Mouse (Mus musculus): ENCODE measurements around the gene Fbll1. TPM values are rescaled to one million over a fixed set of nuclear protein-coding genes. Genes with fewer than 3 reads are reported as not detected.
A peak's percentile ranks its signal among the peaks of the same experiment; 100 is the strongest.

The Fbll1 gene
- polyA plus RNA-seq, 1 experiment from 2014 or later, result not detected

DNA sequence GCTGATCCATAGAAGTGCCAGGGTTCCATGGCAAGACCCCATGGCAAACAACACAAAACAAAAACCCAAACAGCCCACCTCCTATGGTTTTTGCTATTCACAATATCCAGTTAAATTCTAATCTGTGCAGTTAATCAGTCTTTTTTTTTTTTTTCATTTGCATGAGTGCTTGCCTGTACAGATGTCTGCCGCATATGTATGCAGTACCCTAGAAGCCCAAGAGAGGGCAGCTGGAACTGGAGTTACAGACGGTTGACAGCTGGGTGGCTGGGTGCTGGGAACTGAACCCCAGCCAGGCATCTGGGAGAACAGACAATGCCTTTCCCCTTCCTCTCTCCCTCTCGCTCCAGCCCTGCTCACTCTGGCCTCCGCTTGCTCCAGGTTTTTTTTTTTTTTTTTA is 14.1 kb downstream of the Fbll1 start:
- in situ Hi-C loops (cut with MboI; ENCODE audit: low pct_unique_long_range_greater_than_20kb), result no loop called here
- CTCF ChIA-PET, result interaction anchor here (0.9 to 1.2 kb wide), 2 partner anchors 9 to 11 kb away, joined by 3 read pairs; no protein-coding TSS in a partner anchor
- no peaks in the 10 kb centered on the region for H3K27me3 ChIP-seq
- peak; percentile 19 for TF ChIP-seq CTCF (IDR thresholded peaks at IDR 0.05)
- DNase-seq (ENCODE audit: low read depth, low spot score) (no peak), ATAC-seq (no peak)
- POLR2A ChIA-PET, result interaction anchor here (0.6 to 0.7 kb wide), 2 partner anchors 198 to 315 kb away, joined by 5 to 6 read pairs; no protein-coding TSS in a partner anchor

DNA sequence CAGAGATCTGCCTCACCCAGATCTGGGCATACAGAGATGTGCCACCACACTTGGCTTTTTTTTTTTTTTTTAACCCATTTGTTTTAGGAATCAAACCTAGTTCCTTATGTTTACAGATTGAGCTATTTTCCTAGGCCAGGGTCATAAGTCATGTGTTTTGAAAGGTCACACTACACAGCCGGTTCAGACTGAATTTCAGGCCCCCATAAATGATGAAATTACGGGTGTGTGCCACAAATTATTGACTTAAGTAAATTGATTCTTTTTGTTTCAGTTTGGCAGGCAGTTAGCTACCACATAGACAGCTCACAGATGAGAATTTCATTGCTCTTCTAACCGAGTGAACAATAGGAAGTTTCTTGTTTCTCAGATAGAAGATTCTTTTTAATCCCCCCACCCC is 14.7 kb downstream of the Fbll1 start:
- ChIA-PET CTCF (interaction anchor here (1.2 kb wide), 1 partner anchor 9 kb away, joined by 3 read pairs; no protein-coding TSS in a partner anchor), POLR2A (interaction anchor here (0.6 to 0.7 kb wide), 3 partner anchors 16 to 314 kb away, joined by 3 to 6 read pairs (median 5); no protein-coding TSS in a partner anchor)
- in situ Hi-C loops (cut with MboI; ENCODE audit: low pct_unique_long_range_greater_than_20kb), result no loop called here
- no peak for TF ChIP-seq CTCF (IDR thresholded peaks at IDR 0.05)
- H3K27me3 ChIP-seq, result no peaks in the 10 kb centered on the region
- ATAC-seq (no peak), DNase-seq (ENCODE audit: low read depth, low spot score) (no peak)

DNA sequence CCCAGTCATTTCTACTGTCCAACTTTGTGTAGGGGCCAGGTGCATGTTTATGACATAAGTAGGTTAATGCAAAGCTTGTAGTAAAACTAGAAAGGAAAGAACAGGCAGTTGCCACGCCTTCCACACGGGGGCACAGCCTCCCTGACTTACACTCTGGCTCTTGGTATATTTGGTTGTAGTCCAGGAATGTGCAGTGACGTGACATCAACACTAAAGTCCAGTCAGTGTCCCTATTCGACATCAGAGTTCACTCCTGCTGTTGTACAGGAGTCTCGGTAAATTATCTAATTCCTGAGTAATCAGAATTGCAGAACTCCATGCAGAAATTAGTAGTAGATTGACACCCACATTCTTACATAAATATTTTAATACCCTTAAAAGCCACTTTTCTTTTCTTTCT is 15.6 kb downstream of the Fbll1 start:
- TF ChIP-seq CTCF (IDR thresholded peaks at IDR 0.05), result peak; percentile 49
- CTCF ChIA-PET, result no interaction called here
- DNase-seq (ENCODE audit: low read depth, low spot score) (no peak), ATAC-seq (no peak)
- in situ Hi-C loops (cut with MboI; ENCODE audit: low pct_unique_long_range_greater_than_20kb), result no loop called here
- POLR2A ChIA-PET, result no interaction called here
- H3K27me3 ChIP-seq, result no peaks in the 10 kb centered on the region

DNA sequence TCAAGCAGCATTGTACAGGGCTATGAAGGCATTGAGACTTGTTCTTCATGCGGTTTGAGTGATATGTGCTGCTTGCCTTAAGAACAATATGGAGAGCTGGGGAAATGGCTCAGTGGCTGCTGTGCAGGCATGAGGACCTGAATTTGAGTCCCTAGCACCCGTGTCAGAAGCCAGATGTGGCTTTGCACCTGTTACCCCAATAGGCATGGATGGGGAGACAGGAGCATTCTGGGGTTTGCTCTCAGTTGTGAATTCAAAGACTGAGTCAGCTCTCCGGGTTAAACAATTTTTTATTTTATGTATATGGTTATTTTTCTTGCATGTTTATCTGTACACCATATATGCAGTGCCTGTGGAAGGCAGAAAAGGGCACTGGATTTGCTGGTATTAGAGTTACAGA is 16.2 kb downstream of the Fbll1 start:
- ChIA-PET CTCF (no interaction called here), POLR2A (interaction anchor here (0.6 kb wide), 1 partner anchor 54 kb away, joined by 3 read pairs; no protein-coding TSS in a partner anchor)
- no peak for DNase-seq (ENCODE audit: low read depth, low spot score)
- in situ Hi-C loops (cut with MboI; ENCODE audit: low pct_unique_long_range_greater_than_20kb), result no loop called here
- TF ChIP-seq CTCF (IDR thresholded peaks at IDR 0.05), result no peak
- ATAC-seq, result no peak
- H3K27me3 ChIP-seq, result no peaks in the 10 kb centered on the region

- no peaks in the 10 kb centered on the region for H3K27me3 ChIP-seq
- in situ Hi-C loops (cut with MboI; ENCODE audit: low pct_unique_long_range_greater_than_20kb), result no loop called here
- ChIA-PET CTCF (no interaction called here), POLR2A (no interaction called here)
- no peak for TF ChIP-seq CTCF (IDR thresholded peaks at IDR 0.05)
- no peak for ATAC-seq
- no peak for DNase-seq (ENCODE audit: low read depth, low spot score)
Measured at GRCm38 (mm10) chr11:35780336-35780735, 18.3 kb downstream of the Fbll1 start.

DNA sequence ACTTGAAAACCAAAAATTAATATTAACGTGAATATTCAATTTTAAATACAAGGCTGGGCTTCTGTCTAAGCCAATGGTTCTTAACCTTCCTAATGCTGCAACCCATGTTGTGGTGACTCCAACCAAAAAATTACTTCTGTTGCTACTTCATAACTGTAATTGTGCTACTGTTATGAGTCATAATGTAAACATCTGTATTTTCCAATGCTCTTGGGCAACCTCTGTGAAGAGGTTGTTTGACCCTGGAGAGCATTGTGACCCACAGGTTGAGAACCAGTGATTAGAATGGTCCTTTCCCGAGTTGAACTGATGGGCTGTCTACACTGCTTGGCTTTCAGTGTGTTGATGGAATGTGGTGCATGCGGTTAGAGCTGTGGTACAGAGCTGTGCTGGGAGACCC is 22.2 kb downstream of the Fbll1 start:
- TF ChIP-seq CTCF (IDR thresholded peaks at IDR 0.05), result no peak
- H3K27me3 ChIP-seq, result no peaks in the 10 kb centered on the region
- DNase-seq (ENCODE audit: low read depth, low spot score), result no peak
- POLR2A ChIA-PET, result interaction anchor here (0.7 to 1.0 kb wide), 2 partner anchors 24 to 708 kb away, joined by 3 to 5 read pairs; no protein-coding TSS in a partner anchor
- CTCF ChIA-PET, result interaction anchor here (1.0 to 1.5 kb wide), 2 partner anchors 16 to 33 kb away, joined by 3 read pairs; no protein-coding TSS in a partner anchor
- no peak for ATAC-seq
- in situ Hi-C loops (cut with MboI; ENCODE audit: low pct_unique_long_range_greater_than_20kb), result no loop called here

DNA sequence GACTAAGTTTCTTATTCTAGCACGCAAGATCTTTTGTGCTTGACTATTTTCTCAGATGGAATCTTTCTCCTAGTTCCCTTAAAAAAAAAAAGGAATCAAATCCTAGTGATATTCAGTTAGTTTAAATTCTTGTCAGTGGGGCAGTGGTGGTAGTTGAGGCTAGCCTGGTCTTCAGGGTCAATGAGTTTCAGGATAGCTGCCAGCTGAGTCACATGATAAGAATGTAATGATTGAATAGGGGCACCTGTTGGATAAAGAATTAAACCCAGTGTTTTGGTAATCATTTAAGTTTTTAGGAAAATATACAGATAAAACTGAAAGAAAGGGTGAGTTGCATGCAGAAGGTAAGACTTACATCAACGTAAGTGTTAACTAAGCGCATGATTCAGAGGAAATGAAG is 23.1 kb downstream of the Fbll1 start:
- POLR2A ChIA-PET, result no interaction called here

GRCm38 (mm10) chr11:35770741-35771504 is 27.8 kb downstream of the Fbll1 start:
- TF ChIP-seq CTCF (IDR thresholded peaks at IDR 0.05), result no peak
- DNase-seq (ENCODE audit: low read depth, low spot score) (no peak), ATAC-seq (no peak)
- peaks cover under 1% of the 10 kb centered on the region for H3K27me3 ChIP-seq
- POLR2A ChIA-PET, result no interaction called here
- in situ Hi-C loops (cut with MboI; ENCODE audit: low pct_unique_long_range_greater_than_20kb), result no loop called here
- CTCF ChIA-PET, result interaction anchor here (1.9 kb wide), 1 partner anchor 15 kb away, joined by 5 read pairs; no protein-coding TSS in a partner anchor

More for the DNA sequence above, 23.1 kb downstream of the Fbll1 start:
- H3K27me3 ChIP-seq, result no peaks in the 10 kb centered on the region
- in situ Hi-C loops (cut with MboI; ENCODE audit: low pct_unique_long_range_greater_than_20kb), result no loop called here
- no peak for ATAC-seq
- CTCF ChIA-PET, result interaction anchor here (1.0 kb wide), 2 partner anchors 9 to 15 kb away, joined by 3 read pairs; no protein-coding TSS in a partner anchor
- DNase-seq (ENCODE audit: low read depth, low spot score), result no peak
- no peak for TF ChIP-seq CTCF (IDR thresholded peaks at IDR 0.05)

- DNase-seq (ENCODE audit: low read depth, low spot score) (peak; percentile 10), ATAC-seq (peak; percentile 82)
- CTCF ChIA-PET, result interaction anchor here (1.9 kb wide), 1 partner anchor 14 kb away, joined by 5 read pairs; no protein-coding TSS in a partner anchor
- no peak for TF ChIP-seq CTCF (IDR thresholded peaks at IDR 0.05)
- POLR2A ChIA-PET, result interaction anchor here (1.2 kb wide), 1 partner anchor 165 kb away, joined by 3 read pairs; no protein-coding TSS in a partner anchor
- H3K27me3 ChIP-seq, result peaks cover 3% of the 10 kb centered on the region
- in situ Hi-C loops (cut with MboI; ENCODE audit: low pct_unique_long_range_greater_than_20kb), result no loop called here
Measured at GRCm38 (mm10) chr11:35769746-35770437, 28.8 kb downstream of the Fbll1 start.

DNA sequence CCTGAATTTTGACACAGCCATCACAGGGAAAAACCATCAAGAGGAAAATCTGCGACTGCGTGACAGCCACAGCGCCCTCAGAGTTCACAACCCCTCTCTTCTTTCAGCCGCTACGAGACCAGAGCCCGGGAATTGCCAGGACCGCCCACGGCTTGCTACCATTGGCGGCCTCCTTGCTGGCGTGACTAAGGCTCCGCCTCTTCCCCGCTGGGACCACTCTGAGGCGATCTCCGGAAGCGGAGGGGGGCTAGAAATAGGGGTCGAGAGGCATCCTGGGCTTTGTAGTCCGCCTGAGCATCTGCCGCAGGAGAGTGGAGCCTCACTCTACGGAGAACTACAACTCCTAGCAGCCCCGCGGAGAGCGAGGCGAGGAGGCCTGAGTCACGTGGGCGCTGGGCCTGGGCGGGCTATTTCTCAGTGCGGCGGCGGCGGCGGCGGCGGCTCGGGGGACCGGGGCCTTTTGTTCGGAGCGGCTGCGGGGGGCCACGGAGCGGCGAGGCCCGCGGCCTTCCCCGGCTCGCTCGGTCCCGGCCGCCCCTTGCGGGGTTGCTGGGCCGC is 29.4 kb downstream of the Fbll1 start, which contains the start of gene Pank3:
TSS of gene Pank3 (plus strand) at position 297 of the 558 bp plus-strand sequence.
- POLR2A ChIA-PET, result interaction anchor here (1.2 kb wide), 1 partner anchor 166 kb away, joined by 3 read pairs; no protein-coding TSS in a partner anchor
- H3K27me3 ChIP-seq, result peaks cover 3% of the 10 kb centered on the region
- in situ Hi-C loops (cut with MboI; ENCODE audit: low pct_unique_long_range_greater_than_20kb), result no loop called here
- ATAC-seq, result peak; percentile 100
- DNase-seq (ENCODE audit: low read depth, low spot score), result peak; percentile 88
- CTCF ChIA-PET, result interaction anchor here (1.9 to 2.4 kb wide), 2 partner anchors 13 to 14 kb away, joined by 5 to 13 read pairs; no protein-coding TSS in a partner anchor
- TF ChIP-seq CTCF (IDR thresholded peaks at IDR 0.05), result no peak
